In the genomic region with DNA sequence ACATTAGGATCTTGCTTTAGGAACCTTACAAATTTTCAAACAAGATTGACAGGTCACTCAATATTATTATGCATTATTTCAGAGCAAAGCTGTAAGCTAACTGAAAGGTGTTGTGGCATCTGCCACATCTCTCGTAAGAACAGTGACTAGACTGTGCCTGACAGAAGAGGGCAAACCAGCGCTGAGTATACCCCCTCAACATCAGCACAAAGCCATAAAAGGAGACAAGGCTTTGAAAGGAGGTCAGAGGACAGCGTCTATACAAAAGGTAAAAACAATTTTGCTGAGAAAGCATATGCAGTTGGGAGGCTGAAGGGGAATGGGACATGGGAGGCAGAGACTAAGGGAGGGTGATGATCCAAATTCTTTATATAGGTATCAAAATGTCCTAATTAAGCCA, we compare ENCODE assay signal across 9 mouse cellular contexts. TPM values are rescaled to one million over a fixed set of nuclear protein-coding genes. Genes with fewer than 3 reads are reported as not detected.
A peak's percentile ranks its signal among the peaks of the same experiment; 100 is the strongest.
DNase-seq lines count a peak whose midpoint lies in the region; ATAC-seq and TF ChIP-seq lines count a peak whose summit lies in the region.
"Had no signal": no experiment of that assay in that cellular context is flagged by ENCODE, and none has a peak within 500 bp of the region (broad histone marks: within the 10 kb centered on the region; RNA-seq: fewer than 3 reads in every experiment).

No protein-coding gene starts in this region.

- DNase-seq in kidney, postnatal 14 days, result no peak
- peak; percentile 12 for DNase-seq in hindbrain, postnatal 0 days (ENCODE audit: low spot score)
- no peak for DNase-seq in right cerebral cortex, postnatal 10 days (ENCODE audit: low spot score in 2 of 2)
- no peak for DNase-seq in retina, postnatal 1 day
- no peak for DNase-seq in left cerebral cortex, adult 11 months (ENCODE audit: low spot score)

- no peaks in the 10 kb centered on the region for H3K9me3 ChIP-seq in kidney, embryonic 16.5 days (ENCODE audit: low read length)
- H3K9me3 ChIP-seq in embryonic facial prominence, embryonic 15.5 days (replicated peaks), result no peaks in the 10 kb centered on the region
- H3K9me3 ChIP-seq in hindbrain, postnatal 0 days (ENCODE audit: low read length), result no peaks in the 10 kb centered on the region
- H3K9me3 ChIP-seq in midbrain, embryonic 16.5 days (replicated peaks; ENCODE audit: control insufficient read depth, low read length, poor library complexity, severe bottlenecking), result no peaks in the 10 kb centered on the region

- TF ChIP-seq CTCF in hindbrain, postnatal 0 days (IDR thresholded peaks at IDR 0.05; ENCODE audit: low read depth), result no peak

- peak overlapping the region; percentile 91 for H3K27ac ChIP-seq in kidney, embryonic 16.5 days (ENCODE audit: low read length)
- peak overlapping the region; percentile 85; the same call in 1 of the 2 replicates for H3K27ac ChIP-seq in embryonic facial prominence, embryonic 15.5 days (replicated peaks)
- H3K27ac ChIP-seq in hindbrain, postnatal 0 days, result peak overlapping the region; percentile 84
- H3K27ac ChIP-seq in midbrain, embryonic 16.5 days (ENCODE audit: low read length), result peak overlapping the region; percentile 93

- 0 out of 2 replicates have a peak, but pooled peaks have one; percentile 1 for ATAC-seq in kidney, embryonic 16.5 days (ENCODE audit: low FRiP score, low TSS enrichment)
- no peak for ATAC-seq in embryonic facial prominence, embryonic 15.5 days (ENCODE audit: insufficient number of reproducible peaks, low FRiP score, low TSS enrichment, low read depth)
- no peak; the same call in 1 of the 2 replicates for ATAC-seq in hindbrain, postnatal 0 days
- peak; percentile 12 for ATAC-seq in midbrain, embryonic 16.5 days

- H3K9ac ChIP-seq in kidney, embryonic 16.5 days (replicated peaks; ENCODE audit: low read length), result 0 out of 2 replicates have a peak overlapping the region, but pooled peaks have one; percentile 44
- H3K9ac ChIP-seq in embryonic facial prominence, embryonic 15.5 days, result no peak overlapping the region
- H3K9ac ChIP-seq in hindbrain, postnatal 0 days (replicated peaks; ENCODE audit: low read length), result peak overlapping the region; percentile 77
- H3K9ac ChIP-seq in midbrain, embryonic 16.5 days (ENCODE audit: low read depth, low read length), result peak overlapping the region; percentile 88

- H3K27me3 ChIP-seq in kidney, embryonic 16.5 days (ENCODE audit: insufficient read depth, low read length), result no peaks in the 10 kb centered on the region
- H3K27me3 ChIP-seq in embryonic facial prominence, embryonic 15.5 days, result no peaks in the 10 kb centered on the region
- no peaks in the 10 kb centered on the region for H3K27me3 ChIP-seq in hindbrain, postnatal 0 days (ENCODE audit: insufficient read depth, low read length)
- H3K27me3 ChIP-seq in midbrain, embryonic 16.5 days (ENCODE audit: control insufficient read depth, insufficient read depth, low read depth, low read length), result no peaks in the 10 kb centered on the region

- peak overlapping the region; percentile 86 for H3K4me3 ChIP-seq in kidney, embryonic 16.5 days (ENCODE audit: low read length)
- peak overlapping the region; percentile 94 for H3K4me3 ChIP-seq in embryonic facial prominence, embryonic 15.5 days (replicated peaks)
- H3K4me3 ChIP-seq in hindbrain, postnatal 0 days (ENCODE audit: low read length), result peak overlapping the region; percentile 89
- peak overlapping the region; percentile 82 for H3K4me3 ChIP-seq in midbrain, embryonic 16.5 days (ENCODE audit: low read depth, low read length)

- peak overlapping the region; percentile 72 for H3K4me2 ChIP-seq in kidney, embryonic 16.5 days (replicated peaks; ENCODE audit: low read depth, low read length)
- peak overlapping the region; percentile 65 for H3K4me2 ChIP-seq in embryonic facial prominence, embryonic 15.5 days (replicated peaks)
- H3K4me2 ChIP-seq in hindbrain, postnatal 0 days (ENCODE audit: low read depth, low read length), result peak overlapping the region; percentile 75
- peak overlapping the region; percentile 65 for H3K4me2 ChIP-seq in midbrain, embryonic 16.5 days (ENCODE audit: low read length)

- WGBS in kidney, embryonic 16.5 days, result 33% methylated on average over 3 of the region's 3 CpGs
- 70% methylated on average over 3 of the region's 3 CpGs for WGBS in embryonic facial prominence, embryonic 15.5 days
- WGBS in hindbrain, postnatal 0 days, result 29% methylated on average over 3 of the region's 3 CpGs
- WGBS in midbrain, embryonic 16.5 days, result 30% methylated on average over 3 of the region's 3 CpGs

- H3K36me3 ChIP-seq in kidney, embryonic 16.5 days (ENCODE audit: insufficient read depth, low read length), result peaks cover 1% of the 10 kb centered on the region; the same call in 1 of the 2 replicates
- peaks cover 2% of the 10 kb centered on the region; the same call in 1 of the 2 replicates for H3K36me3 ChIP-seq in embryonic facial prominence, embryonic 15.5 days
- H3K36me3 ChIP-seq in hindbrain, postnatal 0 days (ENCODE audit: insufficient read depth, low read length), result no peaks in the 10 kb centered on the region; the same call in 1 of the 2 replicates
- H3K36me3 ChIP-seq in midbrain, embryonic 16.5 days (ENCODE audit: control insufficient read depth, insufficient read depth, low read length), result no peaks in the 10 kb centered on the region

- peaks cover 21% of the 10 kb centered on the region for H3K4me1 ChIP-seq in kidney, embryonic 16.5 days (ENCODE audit: insufficient read depth, low read length)
- H3K4me1 ChIP-seq in embryonic facial prominence, embryonic 15.5 days, result peaks cover 16% of the 10 kb centered on the region
- H3K4me1 ChIP-seq in hindbrain, postnatal 0 days (ENCODE audit: insufficient read depth, low read length), result peaks cover 9% of the 10 kb centered on the region
- peaks cover 20% of the 10 kb centered on the region for H3K4me1 ChIP-seq in midbrain, embryonic 16.5 days (ENCODE audit: control insufficient read depth, insufficient read depth, low read length)

RNA-seq across cellular contexts. Expression of gene Spg21, which starts 0.5 kb away (rescaled TPM):
- 112 and 121 TPM in 2 replicates for polyA plus RNA-seq in kidney, embryonic 16.5 days (2015; fragmentation: Nextera tagmentation; extraction: Ambion mirVana)
- polyA plus RNA-seq in embryonic facial prominence, embryonic 15.5 days (2015; fragmentation: Nextera tagmentation; extraction: Ambion mirVana), result 144 and 153 TPM in 2 replicates
- 71.6 and 72.1 TPM in 2 replicates for total RNA-seq in hindbrain, postnatal 0 days (2014; rRNA removed)
- 91.9 and 99.3 TPM in 2 replicates for polyA plus RNA-seq in hindbrain, postnatal 0 days (2015; fragmentation: Nextera tagmentation; extraction: Ambion mirVana)
- 111 and 126 TPM in 2 replicates for polyA plus RNA-seq in midbrain, embryonic 16.5 days (2015; fragmentation: Nextera tagmentation; extraction: Ambion mirVana)

RNA-seq across cellular contexts. Expression of gene Mtfmt, which starts 24.6 kb away (rescaled TPM):
- polyA plus RNA-seq in kidney, embryonic 16.5 days (2015; fragmentation: Nextera tagmentation; extraction: Ambion mirVana), result 23.0 and 25.1 TPM in 2 replicates
- 20.6 and 21.3 TPM in 2 replicates for polyA plus RNA-seq in embryonic facial prominence, embryonic 15.5 days (2015; fragmentation: Nextera tagmentation; extraction: Ambion mirVana)
- total RNA-seq in hindbrain, postnatal 0 days (2014; rRNA removed), result 11.8 and 19.0 TPM in 2 replicates
- polyA plus RNA-seq in hindbrain, postnatal 0 days (2015; fragmentation: Nextera tagmentation; extraction: Ambion mirVana), result 16.4 and 18.9 TPM in 2 replicates
- 23.2 and 25.0 TPM in 2 replicates for polyA plus RNA-seq in midbrain, embryonic 16.5 days (2015; fragmentation: Nextera tagmentation; extraction: Ambion mirVana)

RNA-seq across cellular contexts. Expression of gene Slc51b, which starts 37.4 kb away (rescaled TPM):
- polyA plus RNA-seq in kidney, embryonic 16.5 days (2015; fragmentation: Nextera tagmentation; extraction: Ambion mirVana), result 6.4 and 8.1 TPM in 2 replicates
- polyA plus RNA-seq in embryonic facial prominence, embryonic 15.5 days (2015; fragmentation: Nextera tagmentation; extraction: Ambion mirVana), result not detected in 2 replicates
- not detected in 2 replicates for total RNA-seq in hindbrain, postnatal 0 days (2014; rRNA removed)
- not detected in 2 replicates for polyA plus RNA-seq in hindbrain, postnatal 0 days (2015; fragmentation: Nextera tagmentation; extraction: Ambion mirVana)
- polyA plus RNA-seq in midbrain, embryonic 16.5 days (2015; fragmentation: Nextera tagmentation; extraction: Ambion mirVana), result not detected in 2 replicates
- total RNA-seq: megakaryocyte-erythroid progenitor cell, adult 5-6 weeks had no signal

RNA-seq across cellular contexts. Expression of gene Ankdd1a, which starts 59.8 kb away (rescaled TPM):
- not detected in 2 replicates for polyA plus RNA-seq in kidney, embryonic 16.5 days (2015; fragmentation: Nextera tagmentation; extraction: Ambion mirVana)
- 0.32 and 0.51 TPM in 2 replicates for polyA plus RNA-seq in embryonic facial prominence, embryonic 15.5 days (2015; fragmentation: Nextera tagmentation; extraction: Ambion mirVana)
- 3.7 and 5.9 TPM in 2 replicates for total RNA-seq in hindbrain, postnatal 0 days (2014; rRNA removed)
- polyA plus RNA-seq in hindbrain, postnatal 0 days (2015; fragmentation: Nextera tagmentation; extraction: Ambion mirVana), result 0.81 and 1.2 TPM in 2 replicates
- 1.1 and 1.8 TPM in 2 replicates for polyA plus RNA-seq in midbrain, embryonic 16.5 days (2015; fragmentation: Nextera tagmentation; extraction: Ambion mirVana)
- total RNA-seq: megakaryocyte-erythroid progenitor cell, adult 5-6 weeks had no signal

Comparison
In these comparisons a context has a peak if more than half of its experiments do, and no peak if none do; other contexts are left out.
1. ATAC-seq: peak in kidney, embryonic 16.5 days (single experiment) and midbrain, embryonic 16.5 days (single experiment); none in embryonic facial prominence, embryonic 15.5 days (single experiment) and hindbrain, postnatal 0 days (single experiment).
2. Peak in every context shown above with its lines, with median percentiles within 50 percentile points of each other: H3K27ac ChIP-seq, H3K4me2 ChIP-seq and H3K4me3 ChIP-seq.